Mouse (Mus musculus): ENCODE measurements around the gene Efna5. TPM values are rescaled to one million over a fixed set of nuclear protein-coding genes. Genes with fewer than 3 reads are reported as not detected.

Gene Efna5
- polyA plus RNA-seq, 1 experiment from 2014 or later: 46.0 TPM

GRCm38 (mm10) chr17:62818337-62818736 is 62.8 kb downstream of the Efna5 start:
- H3K27me3 ChIP-seq (replicated peaks): no peaks in the 10 kb centered on the region
- no peak overlapping the region for H3K4me2 ChIP-seq
- 40% methylated on average over 2 of the region's 2 CpGs for WGBS
- peaks cover 29% of the 10 kb centered on the region for H3K4me1 ChIP-seq
- no peak overlapping the region for H3K9ac ChIP-seq (replicated peaks)
- no peak for ATAC-seq (ENCODE audit: low FRiP score)
- H3K27ac ChIP-seq (replicated peaks): no peak overlapping the region
- H3K9me3 ChIP-seq (replicated peaks): no peaks in the 10 kb centered on the region
- no peak overlapping the region for H3K4me3 ChIP-seq (replicated peaks)
- H3K36me3 ChIP-seq: no peaks in the 10 kb centered on the region

- Histone ChIP-seq H3K4me3 (replicated peaks) (no peak overlapping the region), H3K36me3 (no peaks in the 10 kb centered on the region), H3K27ac (replicated peaks) (no peak overlapping the region), H3K27me3 (replicated peaks) (no peaks in the 10 kb centered on the region), H3K9me3 (replicated peaks) (no peaks in the 10 kb centered on the region), H3K4me2 (no peak overlapping the region), H3K4me1 (peaks cover 29% of the 10 kb centered on the region), H3K9ac (replicated peaks) (no peak overlapping the region)
- WGBS: 78% methylated on average over 10 of the region's 10 CpGs
- no peak for ATAC-seq (ENCODE audit: low FRiP score)
Observed at GRCm38 (mm10) chr17:62816879-62817278, 64.2 kb downstream of the Efna5 start.

GRCm38 (mm10) chr17:62813461-62813860 is 67.7 kb downstream of the Efna5 start:
- H3K27ac ChIP-seq (replicated peaks): no peak overlapping the region
- H3K4me2 ChIP-seq: no peak overlapping the region
- no peaks in the 10 kb centered on the region for H3K27me3 ChIP-seq (replicated peaks)
- H3K4me1 ChIP-seq: peaks cover 12% of the 10 kb centered on the region
- H3K9ac ChIP-seq (replicated peaks): no peak overlapping the region
- no peaks in the 10 kb centered on the region for H3K36me3 ChIP-seq
- ATAC-seq (ENCODE audit: low FRiP score): no peak
- H3K4me3 ChIP-seq (replicated peaks): no peak overlapping the region
- no peaks in the 10 kb centered on the region for H3K9me3 ChIP-seq (replicated peaks)
- WGBS: 71% methylated on average over 6 of the region's 6 CpGs

- H3K4me3 ChIP-seq (replicated peaks): no peak overlapping the region
- 86% methylated on average over 4 of the region's 4 CpGs for WGBS
Observed at GRCm38 (mm10) chr17:62807891-62808290, 73.2 kb downstream of the Efna5 start.

GRCm38 (mm10) chr17:62806646-62807045 is 74.5 kb downstream of the Efna5 start:
- Histone ChIP-seq H3K9me3 (replicated peaks) (no peaks in the 10 kb centered on the region), H3K27me3 (replicated peaks) (no peaks in the 10 kb centered on the region), H3K27ac (replicated peaks) (no peak overlapping the region), H3K4me1 (no peaks in the 10 kb centered on the region), H3K4me3 (replicated peaks) (no peak overlapping the region), H3K36me3 (no peaks in the 10 kb centered on the region), H3K4me2 (no peak overlapping the region), H3K9ac (replicated peaks) (no peak overlapping the region)
- ATAC-seq (ENCODE audit: low FRiP score): no peak
- WGBS: 87% methylated on average over 6 of the region's 6 CpGs

More at GRCm38 (mm10) chr17:62807891-62808290, 73.2 kb downstream of the Efna5 start:
- H3K27me3 ChIP-seq (replicated peaks): no peaks in the 10 kb centered on the region
- no peak overlapping the region for H3K9ac ChIP-seq (replicated peaks)
- no peaks in the 10 kb centered on the region for H3K36me3 ChIP-seq
- no peak for ATAC-seq (ENCODE audit: low FRiP score)
- H3K4me2 ChIP-seq: no peak overlapping the region
- H3K4me1 ChIP-seq: no peaks in the 10 kb centered on the region
- H3K9me3 ChIP-seq (replicated peaks): no peaks in the 10 kb centered on the region
- no peak overlapping the region for H3K27ac ChIP-seq (replicated peaks)

GRCm38 (mm10) chr17:62802748-62803147 is 78.4 kb downstream of the Efna5 start:
- Histone ChIP-seq H3K27ac (replicated peaks) (no peak overlapping the region), H3K4me1 (peaks cover 5% of the 10 kb centered on the region; the same call in 1 of the 2 replicates), H3K9ac (replicated peaks) (no peak overlapping the region), H3K4me3 (replicated peaks) (no peak overlapping the region), H3K9me3 (replicated peaks) (no peaks in the 10 kb centered on the region), H3K27me3 (replicated peaks) (no peaks in the 10 kb centered on the region), H3K4me2 (no peak overlapping the region), H3K36me3 (no peaks in the 10 kb centered on the region)
- ATAC-seq (ENCODE audit: low FRiP score): no peak
- 88% methylated on average over 6 of the region's 6 CpGs for WGBS

GRCm38 (mm10) chr17:62797272-62797671 is 83.8 kb downstream of the Efna5 start:
- Histone ChIP-seq H3K9ac (replicated peaks) (no peak overlapping the region), H3K4me2 (no peak overlapping the region), H3K36me3 (no peaks in the 10 kb centered on the region), H3K27me3 (replicated peaks) (no peaks in the 10 kb centered on the region), H3K27ac (replicated peaks) (no peak overlapping the region), H3K9me3 (replicated peaks) (no peaks in the 10 kb centered on the region), H3K4me3 (replicated peaks) (no peak overlapping the region), H3K4me1 (peaks cover 5% of the 10 kb centered on the region; the same call in 1 of the 2 replicates)
- no peak for ATAC-seq (ENCODE audit: low FRiP score)
- WGBS: 88% methylated on average over 3 of the region's 3 CpGs

GRCm38 (mm10) chr17:62789291-62790290 is 91.5 kb downstream of the Efna5 start:
- no peak for ATAC-seq (ENCODE audit: low FRiP score)
- no peak overlapping the region for H3K4me3 ChIP-seq (replicated peaks)
- 41% methylated on average over 15 of the region's 15 CpGs for WGBS
- no peaks in the 10 kb centered on the region for H3K27me3 ChIP-seq (replicated peaks)
- H3K4me2 ChIP-seq: no peak overlapping the region
- H3K36me3 ChIP-seq: no peaks in the 10 kb centered on the region
- no peaks in the 10 kb centered on the region for H3K9me3 ChIP-seq (replicated peaks)
- H3K4me1 ChIP-seq: peaks cover 16% of the 10 kb centered on the region; the same call in 1 of the 2 replicates
- H3K27ac ChIP-seq (replicated peaks): no peak overlapping the region
- no peak overlapping the region for H3K9ac ChIP-seq (replicated peaks)

- H3K4me2 ChIP-seq: no peak overlapping the region
- H3K27me3 ChIP-seq (replicated peaks): no peaks in the 10 kb centered on the region
- peaks cover 24% of the 10 kb centered on the region for H3K4me1 ChIP-seq
- H3K36me3 ChIP-seq: no peaks in the 10 kb centered on the region
- H3K4me3 ChIP-seq (replicated peaks): no peak overlapping the region
- H3K27ac ChIP-seq (replicated peaks): no peak overlapping the region
- no peak overlapping the region for H3K9ac ChIP-seq (replicated peaks)
- 49% methylated on average over 6 of the region's 6 CpGs for WGBS
- no peaks in the 10 kb centered on the region for H3K9me3 ChIP-seq (replicated peaks)
- no peak for ATAC-seq (ENCODE audit: low FRiP score)
Observed at GRCm38 (mm10) chr17:62788783-62789182, 92.3 kb downstream of the Efna5 start.

GRCm38 (mm10) chr17:62787855-62788254 is 93.3 kb downstream of the Efna5 start:
- ATAC-seq (ENCODE audit: low FRiP score): no peak
- Histone ChIP-seq H3K4me1 (peaks cover 29% of the 10 kb centered on the region), H3K36me3 (no peaks in the 10 kb centered on the region), H3K9ac (replicated peaks) (no peak overlapping the region), H3K4me3 (replicated peaks) (no peak overlapping the region), H3K9me3 (replicated peaks) (no peaks in the 10 kb centered on the region), H3K4me2 (no peak overlapping the region), H3K27ac (replicated peaks) (no peak overlapping the region), H3K27me3 (replicated peaks) (no peaks in the 10 kb centered on the region)
- 48% methylated on average over 3 of the region's 3 CpGs for WGBS

- Histone ChIP-seq H3K27ac (replicated peaks) (no peak overlapping the region), H3K4me1 (peaks cover 29% of the 10 kb centered on the region), H3K36me3 (no peaks in the 10 kb centered on the region), H3K9ac (replicated peaks) (no peak overlapping the region), H3K27me3 (replicated peaks) (no peaks in the 10 kb centered on the region), H3K4me2 (no peak overlapping the region), H3K4me3 (replicated peaks) (no peak overlapping the region), H3K9me3 (replicated peaks) (no peaks in the 10 kb centered on the region)
- ATAC-seq (ENCODE audit: low FRiP score): no peak
- WGBS: 35% methylated on average over 7 of the region's 7 CpGs
Observed at GRCm38 (mm10) chr17:62786602-62786907, 94.6 kb downstream of the Efna5 start.

All from neural tube, embryonic 15.5 days (tissue).